Mouse (Mus musculus): ENCODE data around the gene 1700001K19Rik. TPM values are rescaled to one million over a fixed set of nuclear protein-coding genes. Genes with fewer than 3 reads are reported as not detected.
"Not testable (repeated sequence)": the region's sequence is repeated elsewhere in the genome, so short reads cannot be mapped to it uniquely, and the experiment has no call there.

Gene 1700001K19Rik
- total RNA-seq, 2 experiments from 2014 or later: not detected

DNA sequence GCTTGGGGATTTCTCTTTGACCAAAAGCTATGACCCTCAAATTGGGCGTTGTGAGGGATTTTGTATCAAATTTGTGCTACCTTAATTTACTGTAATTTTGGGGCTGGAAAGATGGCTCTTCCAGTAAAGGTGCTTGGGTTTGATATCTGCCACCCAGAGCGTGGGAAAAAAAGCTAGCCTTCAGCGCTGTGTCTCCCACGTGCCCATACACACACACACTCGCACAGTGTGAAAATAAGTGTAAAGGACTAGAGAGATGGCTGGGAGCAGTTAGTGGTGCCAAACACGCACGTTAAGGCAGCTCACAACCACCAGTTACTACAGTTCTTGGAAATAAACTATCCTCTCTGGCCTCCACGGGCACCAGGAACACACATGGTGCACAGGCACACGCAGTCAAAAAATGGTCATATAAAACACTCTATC, 14.6 kb upstream of the 1700001K19Rik start:
- DNase-seq: peak in 1 of 2 experiments; percentile 12
- intact Hi-C loops (cut with DNase I): loop anchor here (2.0 kb wide), 2 partner anchors 42 to 148 kb away; no protein-coding TSS in a partner anchor

DNA sequence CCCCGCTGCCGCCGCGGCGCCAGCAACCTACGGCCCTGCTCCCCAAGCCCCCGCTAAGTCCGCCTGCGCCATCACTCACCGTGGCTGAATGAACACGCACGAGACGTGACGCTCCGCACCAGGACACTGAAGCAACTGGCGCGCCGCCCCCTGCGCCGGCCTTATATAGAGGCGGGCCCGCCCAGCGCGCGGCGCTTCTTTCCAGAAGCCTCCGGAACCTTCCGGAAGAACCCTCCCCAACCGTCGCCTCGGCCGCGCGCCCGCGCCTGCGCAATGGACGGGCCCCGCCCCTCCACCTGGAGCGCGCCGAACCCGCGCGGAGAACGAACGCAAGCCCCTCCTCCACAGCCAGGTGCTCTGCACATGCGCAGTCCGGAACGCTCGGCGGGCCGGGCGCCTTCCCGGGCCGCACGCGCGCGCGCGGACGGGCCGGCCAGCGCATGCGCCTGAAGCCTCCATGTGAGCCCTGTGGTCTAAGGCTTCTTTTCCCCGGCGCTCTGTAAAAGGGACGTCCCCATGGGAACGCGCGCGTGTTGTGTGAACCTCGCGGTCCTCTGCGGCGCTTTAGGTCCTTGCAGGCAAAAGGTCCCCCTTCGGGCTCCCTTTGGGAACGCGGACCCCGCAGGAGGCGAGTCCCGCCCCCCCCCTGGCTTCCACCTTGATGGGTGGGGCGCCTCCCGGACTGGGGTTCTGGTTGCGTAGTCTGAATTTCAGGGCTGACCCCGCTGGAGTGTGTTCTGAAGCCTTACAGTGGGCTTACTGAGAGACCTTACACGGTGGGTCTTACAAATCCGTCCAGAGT, 14.0 kb upstream of the 1700001K19Rik start:
- intact Hi-C loops (cut with DNase I): loop anchor here (2.0 kb wide), 2 partner anchors 42 to 148 kb away; no protein-coding TSS in a partner anchor

DNA sequence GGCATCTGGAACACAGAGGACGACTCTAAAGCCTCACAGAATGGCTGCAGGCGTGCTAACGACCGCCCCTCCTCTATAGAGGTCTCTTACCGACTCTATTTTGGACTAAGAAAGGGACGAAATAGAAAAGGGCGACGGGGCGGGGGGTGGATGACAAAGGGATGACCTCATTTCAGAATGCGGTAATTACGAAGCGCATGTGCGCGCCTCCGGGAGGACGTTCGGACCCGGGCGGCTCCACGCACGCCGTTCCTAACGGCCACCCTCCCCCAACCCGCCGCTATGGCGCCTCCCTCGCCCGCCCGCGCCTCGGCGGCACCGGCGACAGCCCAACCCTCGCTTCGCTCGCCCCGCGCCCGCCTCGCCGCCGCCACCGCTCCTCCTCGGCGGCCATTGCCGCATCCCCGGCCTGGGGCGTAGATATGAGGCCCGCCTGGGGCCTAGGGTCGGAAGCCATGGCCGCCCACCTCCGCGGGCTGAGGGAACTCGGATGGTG, 13.3 kb upstream of the 1700001K19Rik start:
- peak in 1 of 2 experiments; percentile 52 for DNase-seq
- intact Hi-C loops (cut with DNase I): loop anchor here (2.0 kb wide), 2 partner anchors 43 to 149 kb away; no protein-coding TSS in a partner anchor

More for the DNA sequence above, 14.0 kb upstream of the 1700001K19Rik start:
- peak; percentile 99 to 100 for DNase-seq

DNA sequence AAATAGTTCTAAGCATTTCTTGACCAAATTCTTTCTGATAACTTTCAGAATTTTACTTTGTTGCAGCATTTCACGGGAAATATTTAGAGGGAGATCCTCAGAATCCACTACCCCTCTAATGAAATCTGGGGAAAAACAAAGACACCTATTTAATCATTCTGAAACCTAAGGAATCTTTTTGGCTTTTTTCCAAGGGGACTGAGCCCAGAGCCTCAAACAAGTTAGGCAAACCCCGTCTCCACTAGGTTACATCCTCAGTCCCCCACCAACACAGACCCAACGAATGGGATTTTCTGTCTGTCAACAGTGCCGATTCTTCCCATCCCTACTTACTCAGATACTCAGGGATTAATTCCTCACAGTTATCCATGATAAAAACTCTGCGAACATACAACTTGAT, 11.0 kb upstream of the 1700001K19Rik start:
- intact Hi-C loops (cut with DNase I); DNase-seq: not testable (repeated sequence)

DNA sequence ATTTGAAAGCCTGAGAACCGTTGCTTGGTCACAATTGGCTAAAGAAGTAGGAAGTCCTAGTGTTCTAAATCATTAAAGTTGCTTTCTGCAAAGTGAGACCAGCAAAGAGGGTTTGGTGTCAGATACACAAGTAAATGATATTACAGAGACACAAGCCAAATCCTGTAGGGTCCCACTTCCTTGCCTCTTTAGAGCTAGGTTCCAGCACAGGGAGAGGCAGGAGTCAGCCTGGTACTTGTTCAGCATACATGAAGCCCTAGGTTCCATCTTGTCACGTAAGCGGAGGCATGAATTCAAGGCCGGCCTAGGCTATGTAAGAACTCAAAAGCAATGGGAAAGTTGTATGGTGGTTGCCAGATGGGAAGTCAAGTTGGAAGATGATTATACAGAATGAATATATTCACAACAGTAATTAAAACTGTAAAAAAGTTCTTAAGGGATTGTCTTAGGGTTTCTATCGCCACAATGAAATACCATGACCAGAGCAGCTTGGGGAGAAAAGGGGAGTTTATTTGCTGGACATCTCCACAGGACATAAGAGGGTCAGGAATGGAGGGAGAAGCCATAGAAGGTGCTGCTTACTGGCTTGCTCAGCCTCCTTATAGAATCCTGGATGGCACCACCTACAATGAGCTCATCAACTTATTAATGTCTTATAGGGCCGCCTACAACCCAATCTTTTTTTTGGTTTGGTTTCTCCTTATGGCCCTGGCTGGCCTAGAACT, 7.7 kb upstream of the 1700001K19Rik start:
- no peak for DNase-seq
- intact Hi-C loops (cut with DNase I): no loop called here

DNA sequence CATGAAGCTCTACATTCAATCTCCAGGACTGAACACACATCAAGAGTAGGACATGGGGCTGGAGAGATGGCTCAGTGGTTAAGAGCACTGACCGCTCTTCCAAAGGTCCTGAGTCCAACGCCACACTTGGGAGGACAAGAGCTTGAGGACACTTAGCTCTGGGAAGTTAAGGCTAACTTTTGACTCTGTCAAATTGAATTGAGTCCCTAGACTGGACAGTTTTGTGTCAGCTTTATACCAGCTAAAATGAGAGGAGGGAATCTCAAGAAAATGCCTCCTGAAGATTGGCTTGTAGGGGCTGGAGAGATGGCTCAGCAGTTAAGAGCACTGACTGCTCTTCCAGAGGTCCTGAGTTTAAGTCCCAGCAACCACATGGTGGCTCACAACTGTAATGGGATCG, 6.5 kb upstream of the 1700001K19Rik start:
- DNase-seq; intact Hi-C loops (cut with DNase I): not testable (repeated sequence)

DNA sequence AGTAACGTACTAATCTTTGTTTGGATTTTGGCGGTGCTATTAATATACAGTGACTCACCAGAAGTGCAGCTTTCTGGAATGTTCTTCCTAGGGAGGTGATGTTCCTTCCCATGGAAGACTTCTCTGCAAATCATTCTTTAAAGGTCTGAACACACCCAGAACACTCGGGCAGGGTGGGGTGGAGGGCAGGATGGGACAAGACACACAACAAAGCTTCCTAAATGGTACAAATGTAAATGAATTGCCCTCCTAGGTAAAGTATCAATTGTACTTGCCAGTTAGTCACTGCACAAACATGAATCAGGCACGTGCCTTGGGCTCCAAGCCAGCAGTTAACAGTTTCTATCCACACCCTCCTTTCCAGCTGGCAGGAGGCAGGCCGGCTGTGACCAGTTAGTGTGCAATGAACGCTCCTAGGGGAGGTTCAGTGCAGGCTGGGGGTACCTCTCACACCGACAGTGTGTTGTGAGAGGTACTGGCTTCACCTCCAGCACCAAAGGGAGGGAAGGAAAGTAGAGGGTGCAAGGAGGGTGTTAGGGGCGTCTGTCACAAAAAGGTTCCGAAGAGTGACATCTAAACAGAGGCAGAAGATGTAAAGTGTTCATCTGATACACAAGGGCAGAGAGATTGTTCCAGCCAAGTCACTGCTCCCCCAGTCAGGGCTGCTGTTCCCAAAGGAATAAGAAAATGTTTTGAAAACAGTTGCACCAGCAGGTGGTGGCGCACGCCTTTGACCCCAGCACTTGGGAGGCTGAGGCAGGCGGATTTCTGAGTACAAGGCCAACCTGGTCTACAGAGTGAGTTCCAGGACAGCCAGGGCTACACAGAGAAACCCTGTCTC, 5.7 kb upstream of the 1700001K19Rik start:
- DNase-seq: peak; percentile 62
- intact Hi-C loops (cut with DNase I): no loop called here

DNA sequence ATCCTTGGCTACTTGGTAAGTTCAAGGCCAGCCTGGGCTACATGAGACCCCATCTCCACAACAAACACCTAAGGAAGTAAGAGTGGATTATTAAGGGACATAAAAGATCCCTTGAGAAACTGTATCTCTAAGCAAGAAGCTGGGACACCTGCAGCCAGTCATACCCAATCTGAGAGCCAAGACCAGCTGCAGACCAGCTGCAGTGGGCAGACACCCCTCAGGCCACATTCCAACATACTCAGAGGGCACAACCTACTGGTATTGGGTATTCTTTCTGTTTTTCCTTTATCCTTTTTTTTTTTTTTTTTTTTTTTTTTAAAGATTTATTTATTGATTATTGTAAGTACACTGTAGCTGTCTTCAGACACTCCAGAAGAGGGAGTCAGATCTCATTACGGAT, 1.2 kb upstream of the 1700001K19Rik start:
- no peak for DNase-seq

DNA sequence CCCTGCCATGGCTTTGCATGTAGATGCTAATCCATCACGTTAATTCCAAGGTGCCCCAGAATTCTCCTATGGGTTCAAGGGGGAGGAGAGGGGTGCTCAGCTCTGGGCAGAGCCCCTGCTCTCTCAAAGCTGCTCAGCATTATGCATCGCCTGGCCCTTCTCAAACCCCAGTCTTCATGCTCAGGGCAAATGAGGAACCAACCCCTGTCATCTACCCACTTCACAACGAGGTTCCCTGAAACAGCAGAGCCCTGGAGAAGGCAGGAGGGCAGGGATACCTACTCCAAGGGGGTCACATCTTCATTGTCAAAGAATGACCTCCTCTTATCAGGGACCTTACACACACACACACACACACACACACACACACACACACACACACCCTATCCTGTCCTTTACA, 541 bp downstream of the 1700001K19Rik start:
- intact Hi-C loops (cut with DNase I): no loop called here
- DNase-seq: no peak

More for the DNA sequence above, 1.2 kb upstream of the 1700001K19Rik start:
- intact Hi-C loops (cut with DNase I): no loop called here

DNA sequence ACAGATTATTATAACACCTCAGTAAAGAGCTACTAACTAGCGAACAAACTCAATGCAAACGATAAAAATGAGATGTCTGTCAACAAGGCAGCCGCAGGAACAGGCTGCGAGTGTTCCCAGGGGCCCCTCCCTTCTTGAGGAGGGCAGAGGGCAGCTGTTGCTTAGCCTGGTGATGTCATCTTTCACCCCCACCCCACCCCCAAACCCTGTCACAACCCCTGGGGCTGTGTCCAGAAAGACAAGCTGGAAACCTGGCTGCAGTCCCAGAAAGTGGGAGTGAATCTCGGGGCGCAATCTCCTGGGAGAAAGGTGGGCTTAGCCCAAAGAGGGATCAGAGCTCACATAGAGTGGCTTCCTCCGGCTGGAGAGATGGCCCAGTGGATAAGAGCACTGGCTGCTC, 1.2 kb downstream of the 1700001K19Rik start:
- intact Hi-C loops (cut with DNase I): no loop called here
- DNase-seq: peak; percentile 31 to 32

DNA sequence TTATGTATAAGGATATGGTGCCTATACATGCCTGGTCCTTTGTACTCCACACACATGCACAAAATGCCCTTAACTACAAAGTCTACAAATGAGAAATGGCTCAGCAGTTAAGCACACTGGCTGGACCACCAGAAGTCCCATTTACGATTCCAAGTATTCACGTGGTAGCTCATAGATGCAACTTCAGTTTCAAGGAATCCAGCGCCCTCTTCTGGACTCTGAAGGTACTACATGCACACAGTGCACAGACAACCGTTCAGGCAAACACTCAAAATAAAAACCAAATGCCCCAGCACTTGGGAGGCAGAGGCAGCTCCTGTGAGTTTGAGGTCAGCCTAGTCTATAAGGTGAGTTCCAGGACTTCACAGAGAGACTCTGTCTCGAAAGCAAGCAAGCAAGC, 8.2 kb downstream of the 1700001K19Rik start:
- intact Hi-C loops (cut with DNase I): no loop called here

DNA sequence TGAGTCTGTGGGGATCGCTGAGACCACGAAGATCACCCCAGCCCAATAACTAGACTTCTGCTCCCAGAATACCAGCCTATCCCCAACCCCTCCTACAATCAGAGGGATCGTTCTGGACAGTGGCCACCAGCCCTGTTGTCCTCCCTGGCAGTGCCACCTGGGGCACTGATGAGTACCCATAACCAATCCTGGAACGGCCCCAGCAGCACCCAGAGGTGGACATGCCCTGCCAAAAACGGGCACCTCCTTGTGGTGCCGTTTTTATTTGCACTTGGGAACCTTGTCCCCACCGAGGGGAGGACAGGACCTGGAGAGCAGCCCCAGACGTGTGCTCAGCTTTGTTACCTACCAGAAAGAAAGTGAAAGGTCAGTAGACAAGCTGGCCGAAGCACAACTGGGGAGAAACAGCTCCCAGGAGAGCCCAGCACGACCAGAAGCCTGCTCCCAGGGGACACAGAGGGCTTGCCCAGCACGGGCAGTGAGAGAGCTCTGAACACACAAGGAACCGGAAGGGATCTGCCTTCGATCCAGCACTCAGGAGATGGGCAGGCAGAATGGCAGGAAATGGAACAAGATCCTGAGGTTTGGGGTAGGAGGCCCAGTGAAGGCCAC, 14.8 kb downstream of the 1700001K19Rik start:
- no peak for DNase-seq
- intact Hi-C loops (cut with DNase I): no loop called here

More for the DNA sequence above, 8.2 kb downstream of the 1700001K19Rik start:
- DNase-seq: no peak

DNA sequence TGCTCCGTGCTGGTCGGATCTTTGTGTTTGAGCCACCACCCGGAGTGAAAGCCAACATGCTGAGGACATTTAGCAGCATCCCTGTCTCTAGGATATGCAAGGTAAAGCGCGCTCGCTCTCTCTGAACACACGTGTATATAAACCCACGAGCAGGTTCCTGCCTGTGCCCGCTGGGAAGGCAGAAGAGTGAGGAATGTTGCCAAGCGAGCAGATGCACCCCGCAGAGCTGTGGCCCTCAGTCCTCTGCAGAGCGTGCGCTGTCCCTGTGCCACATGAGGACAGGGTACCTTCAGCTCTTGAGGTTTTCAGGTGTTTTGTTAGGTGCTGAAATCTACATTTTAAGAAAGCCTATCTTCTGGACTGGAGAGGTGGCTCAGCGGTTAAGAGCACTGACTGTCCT, 20.7 kb downstream of the 1700001K19Rik start:
- DNase-seq: no peak
- intact Hi-C loops (cut with DNase I): no loop called here

DNA sequence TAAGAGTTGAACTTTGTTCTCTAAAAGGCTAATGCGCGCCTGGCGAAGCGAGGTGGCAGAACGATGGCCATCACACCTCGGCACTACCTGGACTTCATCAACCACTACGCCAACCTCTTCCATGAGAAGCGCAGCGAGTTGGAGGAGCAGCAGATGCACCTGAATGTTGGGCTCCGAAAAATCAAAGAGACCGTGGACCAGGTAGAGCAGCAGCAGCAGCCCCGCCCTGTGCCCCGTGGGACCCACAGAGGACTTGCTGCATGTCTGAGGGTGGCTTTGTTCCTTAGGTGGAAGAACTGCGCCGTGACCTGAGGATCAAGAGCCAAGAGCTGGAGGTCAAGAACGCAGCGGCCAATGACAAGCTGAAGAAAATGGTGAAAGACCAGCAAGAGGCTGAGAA, 31.0 kb downstream of the 1700001K19Rik start:
- DNase-seq: no peak
- intact Hi-C loops (cut with DNase I): no loop called here

DNA sequence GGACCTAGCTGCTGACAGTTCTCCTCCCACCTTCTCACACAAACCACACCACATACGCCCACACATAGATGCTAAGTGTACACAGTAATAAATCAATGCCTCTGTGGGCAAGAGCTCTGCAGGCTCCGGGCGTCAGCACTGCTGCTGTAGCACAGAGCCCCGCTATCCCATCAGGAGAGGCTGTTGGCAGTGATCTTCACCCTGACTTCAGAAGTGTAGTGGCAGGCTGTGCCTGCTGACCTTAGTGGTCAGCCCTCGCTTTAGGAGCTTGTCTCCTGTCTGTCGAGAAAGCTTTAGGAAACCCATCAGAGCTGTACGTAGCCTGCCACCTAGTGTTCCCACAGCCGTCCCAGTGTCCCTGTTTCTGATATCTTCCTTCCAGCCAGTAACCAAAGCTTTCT, 32.2 kb downstream of the 1700001K19Rik start:
- intact Hi-C loops (cut with DNase I): no loop called here
- no peak for DNase-seq

DNA sequence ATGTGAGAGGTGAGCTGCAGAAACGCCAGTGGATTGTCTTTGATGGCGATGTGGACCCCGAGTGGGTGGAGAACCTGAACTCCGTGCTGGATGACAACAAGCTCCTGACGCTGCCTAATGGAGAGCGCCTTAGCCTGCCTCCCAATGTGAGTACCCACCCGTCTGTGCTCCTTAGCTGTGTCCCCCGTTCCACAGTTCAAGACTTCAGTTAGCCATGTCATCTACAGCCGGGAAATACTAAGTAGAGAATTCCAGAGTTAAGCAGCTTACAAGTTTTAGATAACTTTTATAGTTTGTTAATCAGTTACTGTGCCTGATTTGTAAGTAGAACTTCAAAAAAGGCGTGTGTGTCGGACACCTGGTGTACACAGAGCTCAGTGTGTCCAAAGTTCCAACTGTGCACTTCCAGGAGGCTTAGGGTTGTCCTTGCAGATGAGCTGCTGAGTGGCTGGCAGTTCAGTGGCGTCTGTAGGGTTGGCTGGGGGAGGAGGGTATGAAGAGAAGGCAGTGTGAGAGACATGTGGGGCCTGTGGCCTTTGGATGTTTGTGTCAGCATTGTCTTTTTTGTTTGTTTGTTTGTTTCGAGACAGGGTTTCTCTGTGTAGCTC, 44.8 kb downstream of the 1700001K19Rik start:
- no peak for DNase-seq
- intact Hi-C loops (cut with DNase I): no loop called here

DNA sequence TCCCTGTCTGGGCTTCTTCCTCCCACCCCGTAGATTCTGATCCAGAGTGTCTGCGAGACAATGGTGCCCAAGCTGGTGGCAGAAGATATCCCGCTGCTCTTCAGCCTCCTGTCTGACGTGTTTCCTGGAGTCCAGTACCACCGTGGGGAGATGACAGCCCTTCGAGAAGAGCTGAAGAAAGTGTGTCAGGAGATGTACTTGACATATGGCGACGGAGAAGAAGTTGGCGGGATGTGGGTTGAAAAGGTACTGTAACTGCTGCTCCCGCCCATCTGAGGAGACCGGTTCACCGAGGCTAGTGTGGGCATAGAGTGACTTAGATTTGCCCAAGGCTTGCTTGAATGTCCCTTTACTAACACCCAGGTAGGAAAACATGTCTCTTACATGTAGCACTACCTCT, 46.1 kb downstream of the 1700001K19Rik start:
- intact Hi-C loops (cut with DNase I): no loop called here
- DNase-seq: no peak

DNA sequence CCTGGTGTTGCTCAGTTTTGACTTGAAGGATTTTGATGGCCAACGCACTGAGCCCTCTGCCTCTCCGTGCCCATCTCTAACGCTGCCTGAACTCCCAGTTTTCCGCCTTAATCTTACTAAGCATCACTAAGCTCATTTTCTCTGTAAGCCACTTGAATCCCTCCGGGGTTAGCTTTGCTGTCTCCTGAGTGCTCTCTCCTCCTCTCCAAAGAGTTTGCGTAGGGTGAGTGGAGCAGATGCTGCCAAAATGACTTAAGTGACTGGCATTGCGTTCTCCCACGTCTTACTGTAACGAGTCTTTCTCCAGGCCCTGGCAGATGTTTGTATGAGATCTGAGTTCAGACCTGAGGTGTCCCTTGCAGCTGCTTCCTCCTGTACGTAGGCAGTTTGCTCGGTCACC, 52.4 kb downstream of the 1700001K19Rik start:
- intact Hi-C loops (cut with DNase I): no loop called here
- DNase-seq: no peak

All from heart, postnatal 36 days (tissue).